Mouse (Mus musculus): ENCODE measurements around the gene Trabd2b. TPM values are rescaled to one million over a fixed set of nuclear protein-coding genes. Genes with fewer than 3 reads are reported as not detected.

Gene Trabd2b
- total RNA-seq, 2 experiments from 2014 or later, result not detected

- no peak for ATAC-seq (replicated peaks; ENCODE audit: poor library complexity, severe bottlenecking)
Observed at GRCm38 (mm10) chr4:114485996-114486395, 79.5 kb downstream of the Trabd2b start.

- ATAC-seq (replicated peaks; ENCODE audit: poor library complexity, severe bottlenecking), result no peak
Observed at GRCm38 (mm10) chr4:114486885-114487531, 80.5 kb downstream of the Trabd2b start.

GRCm38 (mm10) chr4:114487701-114488100 lies 81.2 kb downstream of the Trabd2b start:
- ATAC-seq (replicated peaks; ENCODE audit: poor library complexity, severe bottlenecking), result no peak

- ATAC-seq (replicated peaks; ENCODE audit: poor library complexity, severe bottlenecking), result no peak
Observed at GRCm38 (mm10) chr4:114492157-114492556, 85.6 kb downstream of the Trabd2b start.

- ATAC-seq (replicated peaks; ENCODE audit: poor library complexity, severe bottlenecking), result no peak
Observed at GRCm38 (mm10) chr4:114494035-114494434, 87.5 kb downstream of the Trabd2b start.

GRCm38 (mm10) chr4:114495688-114496426 lies 89.3 kb downstream of the Trabd2b start:
- no peak for ATAC-seq (replicated peaks; ENCODE audit: poor library complexity, severe bottlenecking)

- ATAC-seq (replicated peaks; ENCODE audit: poor library complexity, severe bottlenecking), result no peak
Observed at GRCm38 (mm10) chr4:114499650-114500049, 93.1 kb downstream of the Trabd2b start.

GRCm38 (mm10) chr4:114500317-114500716 lies 93.8 kb downstream of the Trabd2b start:
- no peak for ATAC-seq (replicated peaks; ENCODE audit: poor library complexity, severe bottlenecking)

- ATAC-seq (replicated peaks; ENCODE audit: poor library complexity, severe bottlenecking), result no peak
Observed at GRCm38 (mm10) chr4:114501048-114501447, 94.5 kb downstream of the Trabd2b start.

GRCm38 (mm10) chr4:114501611-114502010 lies 95.1 kb downstream of the Trabd2b start:
- ATAC-seq (replicated peaks; ENCODE audit: poor library complexity, severe bottlenecking), result peak; percentile 40

GRCm38 (mm10) chr4:114504227-114505041 lies 97.9 kb downstream of the Trabd2b start:
- ATAC-seq (replicated peaks; ENCODE audit: poor library complexity, severe bottlenecking), result no peak

- no peak for ATAC-seq (replicated peaks; ENCODE audit: poor library complexity, severe bottlenecking)
Observed at GRCm38 (mm10) chr4:114509601-114510000, 103.1 kb downstream of the Trabd2b start.

- no peak for ATAC-seq (replicated peaks; ENCODE audit: poor library complexity, severe bottlenecking)
Observed at GRCm38 (mm10) chr4:114511649-114512048, 105.1 kb downstream of the Trabd2b start.

- ATAC-seq (replicated peaks; ENCODE audit: poor library complexity, severe bottlenecking), result no peak
Observed at GRCm38 (mm10) chr4:114513149-114513548, 106.6 kb downstream of the Trabd2b start.

- ATAC-seq (replicated peaks; ENCODE audit: poor library complexity, severe bottlenecking), result no peak
Observed at GRCm38 (mm10) chr4:114515330-114515771, 108.8 kb downstream of the Trabd2b start.

- ATAC-seq (replicated peaks; ENCODE audit: poor library complexity, severe bottlenecking), result no peak
Observed at GRCm38 (mm10) chr4:114516651-114517050, 110.1 kb downstream of the Trabd2b start.

- no peak for ATAC-seq (replicated peaks; ENCODE audit: poor library complexity, severe bottlenecking)
Observed at GRCm38 (mm10) chr4:114518061-114518460, 111.5 kb downstream of the Trabd2b start.

GRCm38 (mm10) chr4:114518571-114518970 lies 112.0 kb downstream of the Trabd2b start:
- ATAC-seq (replicated peaks; ENCODE audit: poor library complexity, severe bottlenecking), result no peak

- ATAC-seq (replicated peaks; ENCODE audit: poor library complexity, severe bottlenecking), result no peak
Observed at GRCm38 (mm10) chr4:114519321-114519720, 112.8 kb downstream of the Trabd2b start.

- ATAC-seq (replicated peaks; ENCODE audit: poor library complexity, severe bottlenecking), result no peak
Observed at GRCm38 (mm10) chr4:114519966-114520365, 113.4 kb downstream of the Trabd2b start.
